Mouse (Mus musculus): ENCODE results near the gene Psmd2.
"Not testable (repeated sequence)": the region's sequence is repeated elsewhere in the genome, so short reads cannot be mapped to it uniquely, and the experiment has no call there.

The Psmd2 gene

DNA sequence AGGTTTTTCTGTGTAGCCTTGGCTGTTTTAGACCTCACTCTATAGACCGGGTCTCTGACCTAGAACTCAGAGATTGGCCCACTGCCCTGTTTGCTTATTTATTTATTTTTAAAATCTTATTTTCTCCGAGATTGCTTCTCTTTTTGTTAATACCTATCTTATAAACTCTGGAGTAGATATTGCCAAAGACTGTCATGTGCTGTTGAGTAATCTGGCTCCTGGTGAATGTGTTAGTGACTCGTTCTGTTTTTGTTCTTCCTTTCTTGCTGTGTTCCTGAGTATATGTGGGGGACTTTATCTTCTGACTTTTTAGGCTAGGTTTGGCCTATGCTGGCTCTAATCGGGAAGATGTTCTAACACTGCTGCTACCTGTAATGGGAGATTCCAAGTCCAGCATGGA, 6.2 kb downstream of the Psmd2 start:
- no peak for DNase-seq (ENCODE audit: low read depth)

DNA sequence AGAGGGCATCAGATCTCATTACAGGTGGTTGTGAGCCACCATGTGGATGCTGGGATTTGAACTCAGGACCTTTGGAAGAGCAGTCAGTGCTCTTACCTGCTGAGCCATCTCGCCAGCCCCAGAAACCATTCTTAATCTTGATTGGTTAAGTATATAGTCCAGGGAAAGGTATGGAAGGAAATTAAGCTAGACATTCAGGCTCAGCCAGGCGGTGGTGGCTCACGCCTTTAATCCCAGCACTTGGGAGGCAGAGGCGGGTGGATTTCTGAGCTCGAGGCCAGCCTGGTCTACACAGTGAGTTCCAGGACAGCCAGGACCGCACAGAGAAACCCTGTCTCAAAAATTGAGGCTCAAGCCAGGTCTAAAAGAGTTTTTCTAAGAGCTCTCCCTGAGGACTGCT, 16.6 kb downstream of the Psmd2 start, which contains the start of gene Eif4g1:
Gene Eif4g1 (plus strand): TSS at position 301 of the 400 bp plus-strand sequence.
- DNase-seq (ENCODE audit: low read depth), result not testable (repeated sequence)

DNA sequence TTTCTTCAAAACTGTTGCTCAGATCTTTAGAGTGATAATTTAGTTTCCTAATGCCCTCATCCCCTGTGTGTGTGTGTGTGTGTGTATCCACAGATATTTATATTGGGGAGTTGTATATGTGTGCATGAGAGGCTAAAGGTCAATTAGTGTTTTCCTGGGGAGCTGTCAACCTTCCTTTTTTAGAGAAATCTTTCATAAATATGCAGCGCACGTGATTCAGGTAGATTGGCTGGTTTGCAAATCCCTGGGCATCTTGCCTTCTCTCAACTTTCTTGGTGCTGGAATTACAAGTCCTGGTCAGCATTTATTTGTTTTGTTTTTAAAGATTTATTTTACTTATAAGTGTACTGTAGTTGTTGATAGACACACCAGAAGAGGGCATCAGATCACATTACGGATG, 18.8 kb downstream of the Psmd2 start:
- DNase-seq (ENCODE audit: low read depth), result no peak

DNA sequence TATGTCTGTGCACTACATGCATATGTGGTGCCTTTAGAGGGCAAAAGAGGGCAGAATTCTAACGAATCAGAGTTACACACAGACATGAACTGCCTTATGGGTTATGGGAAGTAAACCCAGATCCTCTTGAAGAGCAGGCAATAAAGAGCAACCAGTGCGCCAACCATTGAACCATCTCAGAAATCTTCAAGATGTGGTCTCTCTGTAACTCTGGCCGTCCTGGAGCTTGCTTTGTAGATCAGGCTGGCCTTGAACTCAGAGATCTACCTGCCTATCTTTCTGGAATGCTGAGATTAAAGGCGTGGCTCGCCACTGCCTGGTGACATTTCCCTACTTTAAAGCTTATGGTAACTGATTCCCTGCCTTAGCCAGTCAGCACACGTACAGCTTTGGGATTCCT, 20.4 kb downstream of the Psmd2 start:
- DNase-seq (ENCODE audit: low read depth), result peak; percentile 56

DNA sequence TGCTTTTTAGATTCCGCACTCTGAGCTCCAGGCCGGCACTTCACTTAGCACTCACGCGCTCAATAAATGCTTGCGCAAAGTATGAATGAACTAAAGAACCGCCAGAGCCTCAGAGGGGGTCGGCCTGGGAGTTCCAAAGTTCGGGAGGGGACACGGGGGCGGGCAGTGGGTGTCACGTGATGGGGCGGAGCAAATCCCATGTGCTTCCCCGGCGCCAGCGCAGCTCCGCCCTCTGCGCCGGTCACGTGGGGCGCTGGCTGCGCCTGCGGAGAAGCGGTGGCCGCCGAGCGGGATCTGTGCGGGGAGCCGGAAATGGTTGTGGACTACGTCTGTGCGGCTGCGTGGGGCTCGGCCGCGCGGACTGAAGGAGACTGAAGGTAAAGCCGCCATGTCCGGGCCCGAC, 21.0 kb downstream of the Psmd2 start:
- peak; percentile 94 for DNase-seq (ENCODE audit: low read depth)

DNA sequence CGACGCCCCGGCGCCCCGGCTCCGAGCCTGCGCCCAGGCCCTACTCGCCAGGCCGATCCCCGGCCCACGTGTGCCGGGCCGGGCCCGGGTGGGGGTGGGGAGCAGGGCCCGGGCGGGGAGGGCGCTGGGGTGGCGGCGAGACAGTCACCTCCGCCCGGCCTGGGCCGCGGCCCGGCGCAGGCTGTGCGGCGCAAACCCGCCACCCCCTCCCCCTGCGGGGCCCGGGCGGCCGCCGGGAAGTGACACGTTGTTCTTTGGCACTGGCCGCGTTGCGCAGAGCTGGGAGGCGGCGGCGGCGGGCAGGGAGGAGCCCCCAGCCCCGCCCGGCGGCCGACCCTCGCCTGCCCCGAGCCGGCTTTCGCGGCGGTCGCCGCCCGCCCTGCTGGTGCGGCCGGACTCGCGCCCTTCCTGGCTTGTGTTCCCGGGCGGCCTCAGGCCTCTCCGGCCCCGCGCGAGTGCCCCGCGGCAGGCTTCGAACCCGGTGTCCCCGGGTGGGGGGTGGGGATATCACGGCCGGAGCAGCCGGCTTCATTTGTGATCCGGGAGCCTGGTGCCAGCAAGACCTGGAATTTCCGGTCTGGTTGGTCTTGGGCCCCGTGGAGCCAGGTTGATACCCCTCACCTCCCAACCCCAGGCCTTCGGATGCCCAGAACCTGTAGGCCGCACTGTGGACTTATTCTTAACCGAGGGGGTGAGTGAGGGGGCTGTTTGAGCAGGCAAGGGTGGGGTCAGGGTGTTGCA, 21.7 kb downstream of the Psmd2 start:
- peak; percentile 49 for DNase-seq (ENCODE audit: low read depth)

DNA sequence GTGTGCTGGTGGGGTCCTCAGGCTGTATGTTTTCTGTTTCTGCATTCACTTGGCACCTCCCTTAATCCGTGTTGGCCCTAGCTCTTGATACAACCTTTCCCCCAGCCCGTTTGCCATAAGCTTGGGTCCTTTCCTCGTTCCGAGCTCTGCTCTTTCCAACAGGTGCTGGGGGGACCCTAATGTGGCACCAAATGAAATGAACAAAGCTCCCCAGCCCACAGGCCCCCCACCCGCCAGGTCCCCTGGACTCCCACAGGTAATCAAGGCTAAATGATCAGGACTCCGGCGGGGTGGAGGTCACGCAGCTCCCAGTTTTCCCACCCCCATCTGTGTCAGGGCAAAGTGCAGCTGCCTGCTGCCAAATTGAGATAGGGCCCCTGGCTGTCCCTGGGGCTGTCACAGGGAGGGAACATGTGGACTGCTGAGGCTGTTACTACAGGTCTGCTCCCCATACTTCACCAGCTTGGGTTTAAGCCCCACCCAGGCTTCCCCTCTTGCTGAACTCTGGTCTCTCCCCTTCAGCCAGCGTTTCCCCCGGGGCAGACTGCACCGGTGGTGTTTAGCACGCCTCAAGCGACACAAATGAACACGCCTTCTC, 22.4 kb downstream of the Psmd2 start:
- peak; percentile 45 for DNase-seq (ENCODE audit: low read depth)

DNA sequence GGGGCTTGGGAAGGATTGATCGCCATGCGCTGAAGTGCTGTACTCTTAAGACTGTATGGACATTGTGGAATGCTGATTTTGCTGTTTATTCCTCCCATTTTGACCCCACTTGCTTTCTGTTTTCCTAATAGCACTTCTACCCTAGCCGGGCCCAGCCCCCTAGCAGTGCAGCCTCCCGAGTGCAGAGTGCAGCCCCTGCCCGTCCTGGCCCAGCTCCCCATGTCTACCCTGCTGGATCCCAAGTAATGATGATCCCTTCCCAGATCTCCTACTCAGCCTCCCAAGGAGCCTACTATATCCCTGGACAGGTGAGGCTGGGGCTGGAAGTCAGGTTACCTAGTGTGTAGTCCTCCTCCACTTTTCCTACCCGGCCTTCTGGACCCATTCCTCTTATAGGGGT, 23.8 kb downstream of the Psmd2 start:
- DNase-seq (ENCODE audit: low read depth), result no peak

DNA sequence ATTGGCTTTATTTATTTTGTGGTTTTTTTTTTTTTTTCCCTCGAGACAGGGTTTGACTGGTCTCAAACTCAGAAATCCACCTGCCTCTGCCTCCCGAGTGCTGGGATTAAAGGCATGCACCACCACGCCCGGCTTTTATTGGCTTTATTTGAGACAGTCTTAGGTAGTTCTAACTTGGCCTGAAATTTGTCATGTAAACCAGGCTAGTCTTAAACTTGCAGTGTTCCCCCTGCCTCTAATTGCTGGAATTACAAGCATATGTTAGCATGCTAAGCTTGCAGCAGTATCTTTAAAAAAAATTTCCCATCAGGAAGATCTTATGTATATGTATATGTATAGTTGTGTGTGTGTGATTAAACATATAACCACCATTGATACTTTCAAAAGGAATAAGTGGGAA, 25.2 kb downstream of the Psmd2 start:
- peak; percentile 34 for DNase-seq (ENCODE audit: low read depth)

DNA sequence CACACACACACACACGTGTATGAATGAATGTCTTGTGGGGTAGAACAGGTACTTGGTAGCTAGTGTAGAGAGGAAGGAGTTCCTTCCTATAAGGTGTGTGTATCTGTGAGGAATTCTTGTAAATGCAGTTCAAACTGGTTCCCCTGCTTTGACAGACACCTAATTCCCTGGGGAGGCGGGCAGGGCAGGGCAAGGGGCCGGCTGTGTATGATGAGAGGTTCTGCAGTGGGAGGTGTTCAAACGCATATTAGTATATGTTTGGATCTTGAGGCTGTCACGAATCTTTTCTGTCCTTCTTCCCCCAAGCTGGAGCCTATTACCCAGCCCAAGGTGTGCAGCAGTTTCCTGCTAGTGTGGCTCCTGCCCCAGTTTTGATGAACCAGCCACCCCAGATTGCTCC, 25.9 kb downstream of the Psmd2 start:
- DNase-seq (ENCODE audit: low read depth), result no peak

DNA sequence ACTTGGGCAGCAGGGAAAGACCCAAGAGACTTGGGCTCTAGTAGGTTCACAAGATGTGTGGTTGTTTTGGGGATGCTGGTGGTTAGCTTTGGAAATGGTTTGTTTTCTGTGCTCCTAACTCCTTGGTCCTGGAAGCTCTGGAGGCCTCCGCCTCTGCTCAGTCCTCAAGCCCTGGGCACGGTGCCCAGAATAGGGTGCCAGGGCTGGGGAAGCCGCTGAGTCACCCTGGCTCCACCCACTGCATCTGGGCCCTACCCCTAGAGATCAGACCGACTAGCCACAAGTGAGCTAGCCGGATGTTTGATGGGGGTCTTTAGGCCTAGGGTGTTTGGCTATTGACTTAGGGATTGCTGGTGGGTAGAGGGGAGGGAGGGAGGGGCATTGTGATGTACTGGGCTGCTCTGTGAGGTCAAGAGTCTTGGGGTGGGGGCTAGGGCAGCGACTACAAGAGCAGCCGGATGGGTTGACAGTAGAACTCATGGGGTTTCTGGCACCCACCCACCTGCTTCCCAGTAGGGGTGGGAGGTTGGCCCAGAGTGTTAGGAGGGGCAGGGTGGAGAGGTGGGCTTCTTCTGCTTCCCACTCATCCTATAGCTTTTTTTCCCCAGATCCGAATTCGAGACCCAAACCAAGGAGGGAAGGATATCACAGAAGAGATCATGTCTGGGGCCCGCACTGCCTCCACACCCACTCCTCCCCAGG, 26.7 kb downstream of the Psmd2 start:
- no peak for DNase-seq (ENCODE audit: low read depth)

DNA sequence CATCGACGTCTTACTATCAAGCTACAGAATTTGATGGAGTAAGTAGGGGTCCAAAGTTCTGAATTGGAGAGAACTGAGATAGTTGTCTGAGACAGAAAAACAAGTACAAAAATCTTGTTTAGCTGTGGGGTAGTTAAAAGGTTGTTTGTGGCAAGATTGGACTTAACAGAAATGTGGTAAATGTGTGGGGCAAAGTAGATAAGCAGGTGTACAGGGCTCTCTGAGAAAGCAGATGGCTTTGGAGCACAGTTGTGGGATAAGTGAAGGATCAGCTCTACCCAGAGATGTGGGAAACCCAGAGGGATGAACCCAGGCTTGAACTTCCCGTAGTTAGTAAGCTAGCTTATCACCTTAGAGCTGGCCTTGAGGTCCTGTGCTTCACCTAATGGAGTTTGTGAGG, 39.3 kb downstream of the Psmd2 start:
- no peak for DNase-seq (ENCODE audit: low read depth)

DNA sequence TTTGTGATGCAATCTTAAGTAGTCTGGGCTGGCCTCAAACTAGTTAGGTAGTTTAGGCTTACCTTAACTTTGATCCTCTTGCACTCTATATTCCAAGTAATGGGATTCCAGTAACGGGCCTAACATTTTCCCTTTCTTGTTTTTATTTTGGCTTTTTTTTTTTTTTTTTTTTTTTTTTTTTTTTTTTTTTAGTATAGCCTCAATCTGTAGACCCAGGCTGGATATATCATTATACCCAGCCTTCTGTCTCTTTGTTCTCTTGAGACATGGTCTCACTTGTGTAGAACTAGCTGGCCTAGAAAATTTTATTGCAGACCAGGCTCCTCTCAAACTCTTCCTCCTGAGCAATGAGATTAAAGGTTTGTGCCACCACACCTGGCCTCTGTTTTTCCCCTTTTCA, 40.2 kb downstream of the Psmd2 start:
- DNase-seq (ENCODE audit: low read depth), result no peak

DNA sequence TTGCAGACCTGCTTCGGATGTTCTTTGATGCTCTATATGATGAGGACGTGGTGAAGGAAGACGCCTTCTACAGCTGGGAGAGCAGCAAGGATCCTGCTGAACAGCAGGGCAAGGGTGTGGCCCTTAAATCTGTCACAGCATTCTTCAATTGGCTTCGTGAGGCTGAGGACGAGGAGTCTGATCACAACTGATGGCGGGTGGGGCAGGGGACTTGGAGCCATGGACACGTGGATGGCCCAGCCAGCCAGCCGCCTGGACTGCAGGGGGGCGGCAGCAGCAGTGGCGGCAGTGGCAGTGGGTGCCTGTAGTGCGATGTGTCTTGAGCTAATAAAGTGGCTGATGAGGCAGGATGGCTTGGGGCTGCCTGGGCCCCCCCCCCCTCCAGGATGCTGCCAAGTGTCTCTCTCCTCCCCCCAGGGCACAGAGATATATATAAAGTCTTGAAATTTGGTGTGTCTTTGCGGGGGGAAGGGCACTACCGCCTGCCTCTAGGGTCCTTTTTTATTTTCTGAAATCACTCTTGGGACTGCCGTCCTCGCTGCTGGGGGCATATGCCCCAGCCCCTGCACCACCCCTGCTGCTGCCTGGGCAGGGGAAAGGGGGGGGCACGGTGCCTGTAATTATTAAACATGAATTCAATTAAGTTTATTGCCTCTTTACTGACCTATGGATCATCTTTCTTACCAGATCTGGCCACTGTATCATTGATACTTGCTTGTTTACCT, 41.0 kb downstream of the Psmd2 start:
- no peak for DNase-seq (ENCODE audit: low read depth)

DNA sequence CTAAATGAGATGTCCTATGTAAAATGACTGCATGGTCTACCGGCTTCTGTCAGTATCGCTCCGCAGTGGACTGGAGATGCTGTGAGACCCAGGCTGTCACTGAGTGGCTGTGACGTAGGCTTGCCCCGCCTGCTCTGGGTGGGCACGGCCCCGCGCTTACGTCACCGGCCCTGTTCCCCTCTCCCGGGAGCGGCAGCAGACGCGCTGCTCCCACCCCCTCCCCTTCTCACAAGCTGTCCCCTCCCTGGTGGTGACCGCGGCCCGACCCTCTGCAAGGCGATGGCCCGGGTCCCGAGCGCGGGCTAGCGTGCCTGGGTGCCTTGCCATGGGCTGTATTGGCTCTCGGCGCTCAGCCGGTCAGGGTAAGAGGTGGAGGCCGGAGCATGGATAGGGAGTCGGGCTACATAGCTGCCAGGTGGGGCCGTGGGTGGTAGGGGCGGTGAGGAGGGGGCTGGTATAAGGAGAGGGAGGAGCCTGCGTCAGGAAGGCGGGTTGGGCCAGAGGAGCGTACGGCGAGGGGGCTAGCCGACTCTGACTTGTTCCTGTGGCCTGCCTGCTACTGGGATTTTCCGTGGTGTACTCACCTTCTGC, 41.8 kb downstream of the Psmd2 start, which contains the start of gene Fam131a:
Gene Fam131a (plus strand): TSS at position 131 of the 591 bp plus-strand sequence.
- peak; percentile 81 for DNase-seq (ENCODE audit: low read depth)

DNA sequence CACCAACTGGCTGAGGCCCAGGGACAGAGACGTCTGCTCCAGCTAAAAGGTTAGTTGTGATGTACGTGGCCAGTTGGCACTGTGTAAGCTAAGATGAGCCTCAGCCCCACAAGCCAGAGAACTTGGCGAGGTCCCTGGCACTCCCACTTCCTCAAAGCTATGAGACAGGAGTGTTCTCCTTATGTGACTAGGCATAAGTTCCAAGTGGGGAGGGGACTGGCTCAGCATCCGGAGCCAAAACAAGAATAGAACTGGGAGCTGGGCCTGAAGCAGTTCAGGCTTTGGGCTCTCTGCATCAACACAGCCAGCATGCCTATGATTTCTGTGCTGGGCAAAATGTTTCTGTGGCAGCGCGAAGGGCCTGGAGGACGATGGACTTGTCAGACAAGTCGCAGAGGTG, 43.3 kb downstream of the Psmd2 start:
- DNase-seq (ENCODE audit: low read depth), result peak; percentile 14

DNA sequence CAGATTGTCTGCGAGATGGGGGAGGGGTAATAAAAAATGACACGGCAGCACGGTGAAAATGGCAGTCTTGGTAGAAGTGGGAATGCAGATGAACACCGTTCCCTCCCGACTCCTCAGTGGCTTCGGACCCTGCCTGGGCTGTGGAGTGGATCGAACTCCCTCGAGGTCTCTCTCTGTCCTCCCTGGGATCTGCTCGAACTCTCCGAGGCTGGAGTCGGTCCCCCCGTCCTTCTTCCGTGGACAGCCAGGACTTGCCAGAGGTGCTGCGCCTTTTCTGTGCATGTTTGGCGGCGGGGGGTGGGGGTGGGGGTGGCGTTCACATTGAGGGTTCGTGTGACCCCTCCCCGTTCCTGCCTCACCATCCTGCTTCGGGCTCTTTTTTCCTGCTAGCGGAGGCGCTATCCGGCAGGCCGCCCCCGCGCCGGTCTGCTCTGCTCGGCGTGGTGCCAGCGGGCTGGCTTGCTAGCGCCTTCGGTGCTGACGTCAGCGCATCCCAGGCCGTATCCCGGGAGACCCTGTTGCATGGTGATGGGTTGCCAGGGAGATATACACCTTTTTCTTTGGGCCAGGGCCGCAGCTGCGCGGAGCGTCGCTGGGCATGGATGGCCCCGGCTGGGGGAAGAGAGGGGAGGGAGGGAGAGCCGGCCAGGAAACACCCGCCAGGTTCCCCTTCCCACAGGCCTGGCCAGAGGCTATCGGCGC, 44.3 kb downstream of the Psmd2 start:
- DNase-seq (ENCODE audit: low read depth), result peak; percentile 57

DNA sequence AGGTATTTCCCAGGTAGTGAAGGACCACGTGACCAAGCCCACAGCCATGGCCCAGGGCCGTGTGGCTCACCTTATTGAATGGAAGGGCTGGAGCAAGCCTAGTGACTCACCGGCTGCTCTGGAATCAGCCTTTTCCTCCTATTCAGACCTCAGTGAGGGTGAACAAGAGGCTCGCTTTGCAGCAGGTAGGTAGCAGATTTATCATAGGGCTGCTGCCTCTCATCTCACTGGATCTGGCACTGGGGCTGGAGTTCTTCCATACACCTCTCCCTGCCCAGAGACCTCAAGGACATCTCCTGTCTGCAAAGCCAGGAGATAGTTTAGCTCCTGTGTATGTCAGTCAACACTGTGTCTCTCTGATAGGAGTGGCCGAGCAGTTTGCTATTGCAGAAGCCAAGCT, 47.8 kb downstream of the Psmd2 start:
- DNase-seq (ENCODE audit: low read depth), result no peak

DNA sequence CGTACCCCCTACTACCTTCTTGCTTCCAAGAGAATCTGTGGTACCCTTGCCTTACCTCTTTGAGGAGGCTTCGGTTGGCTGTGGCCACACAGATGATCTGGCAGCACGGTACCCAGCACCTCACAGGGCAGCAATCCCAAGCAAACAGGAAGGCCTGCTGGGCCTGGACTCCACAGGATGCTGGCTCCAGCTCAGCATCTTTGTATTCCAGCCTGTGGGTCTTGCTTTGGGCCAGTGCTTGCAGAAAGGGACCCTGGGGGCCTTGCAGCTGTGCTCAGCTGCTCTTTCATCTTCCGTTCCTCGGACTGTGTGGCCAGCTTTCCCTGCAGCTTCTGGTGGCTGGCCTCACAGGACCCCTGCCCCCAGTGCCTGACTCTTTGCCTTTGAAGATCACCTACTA, 48.6 kb downstream of the Psmd2 start:
- no peak for DNase-seq (ENCODE audit: low read depth)

DNA sequence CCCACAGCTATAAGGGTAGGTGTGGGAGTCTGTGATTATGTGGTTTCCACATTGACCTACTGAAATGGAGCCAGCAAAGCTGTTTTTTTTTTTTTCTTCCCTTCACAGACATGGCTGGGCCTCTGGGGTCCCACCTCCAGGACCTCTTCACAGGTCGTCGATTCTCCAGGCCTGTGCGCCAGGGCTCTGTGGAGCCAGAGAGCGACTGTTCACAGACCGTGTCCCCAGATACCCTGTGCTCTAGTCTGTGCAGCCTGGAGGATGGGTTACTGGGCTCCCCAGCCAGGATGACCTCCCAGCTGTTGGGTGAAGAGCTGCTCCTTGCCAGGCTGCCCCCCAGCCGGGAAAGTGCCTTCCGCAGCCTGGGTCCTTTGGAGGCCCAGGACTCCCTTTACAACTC, 49.9 kb downstream of the Psmd2 start:
- DNase-seq (ENCODE audit: low read depth), result no peak

DNA sequence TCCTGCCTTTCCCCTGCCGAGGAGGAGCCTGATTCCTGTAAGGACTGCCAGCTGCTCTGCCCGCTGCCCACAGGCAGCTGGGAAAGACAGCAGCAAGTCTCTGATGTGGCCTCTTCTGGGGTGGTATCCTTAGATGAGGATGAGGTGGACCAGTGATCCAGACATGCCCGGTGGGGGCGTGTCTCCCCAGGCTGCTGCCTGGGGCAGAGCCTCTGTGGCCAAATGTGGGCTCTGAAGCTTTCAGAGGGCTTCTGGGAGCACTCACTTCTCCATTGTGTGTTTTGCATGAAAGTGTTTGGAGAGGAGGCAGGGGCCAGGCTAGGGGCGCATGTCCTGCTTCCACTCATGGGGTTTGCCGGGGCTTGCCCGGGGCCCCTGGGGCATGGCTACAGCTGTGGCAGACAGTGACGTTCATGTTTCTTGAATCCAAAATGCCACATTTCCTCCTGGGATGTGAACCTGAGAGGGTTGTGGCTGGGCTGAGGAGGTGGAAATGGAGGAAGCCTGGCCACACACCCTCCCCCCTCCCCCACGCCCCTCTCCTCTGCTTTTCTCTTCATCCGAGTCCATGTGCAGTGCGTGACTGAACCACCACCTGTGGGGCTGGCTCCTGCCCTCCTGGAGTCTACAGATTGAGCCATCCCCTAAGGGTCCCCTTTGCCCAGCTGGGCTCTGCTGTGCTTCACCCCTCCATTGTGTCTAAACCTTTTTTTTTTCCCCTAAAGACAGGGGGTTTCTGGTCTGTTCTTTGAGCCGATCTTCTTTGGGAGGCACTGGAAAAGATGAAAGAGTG, 50.5 kb downstream of the Psmd2 start:
- no peak for DNase-seq (ENCODE audit: low read depth)

Measured in induced T-regulatory cell, adult 2 months (primary cell).